Mouse (Mus musculus): ENCODE data around the gene Tmem270.
"Not testable (repeated sequence)": the region's sequence is repeated elsewhere in the genome, so short reads cannot be mapped to it uniquely, and the experiment has no call there.

GRCm38 (mm10) chr5:134933686-134934085, 27.2 kb upstream of the Tmem270 start:
- not testable (repeated sequence) for TF ChIP-seq POLR2A (IDR thresholded peaks at IDR 0.05; ENCODE audit: control insufficient read depth in 1 of 2, insufficient read depth in 1 of 2, low read depth in 1 of 2, low read length in 2 of 2, poor library complexity in 1 of 2); POLR2AphosphoS2 (IDR thresholded peaks at IDR 0.05; ENCODE audit: low read length); MXI1 (IDR thresholded peaks at IDR 0.05; ENCODE audit: low read depth, low read length); MAX (IDR thresholded peaks at IDR 0.05; ENCODE audit: low read length)

Data from MEL (cell line).